12 mouse cellular contexts compared by ENCODE assay signal in the genomic region with DNA sequence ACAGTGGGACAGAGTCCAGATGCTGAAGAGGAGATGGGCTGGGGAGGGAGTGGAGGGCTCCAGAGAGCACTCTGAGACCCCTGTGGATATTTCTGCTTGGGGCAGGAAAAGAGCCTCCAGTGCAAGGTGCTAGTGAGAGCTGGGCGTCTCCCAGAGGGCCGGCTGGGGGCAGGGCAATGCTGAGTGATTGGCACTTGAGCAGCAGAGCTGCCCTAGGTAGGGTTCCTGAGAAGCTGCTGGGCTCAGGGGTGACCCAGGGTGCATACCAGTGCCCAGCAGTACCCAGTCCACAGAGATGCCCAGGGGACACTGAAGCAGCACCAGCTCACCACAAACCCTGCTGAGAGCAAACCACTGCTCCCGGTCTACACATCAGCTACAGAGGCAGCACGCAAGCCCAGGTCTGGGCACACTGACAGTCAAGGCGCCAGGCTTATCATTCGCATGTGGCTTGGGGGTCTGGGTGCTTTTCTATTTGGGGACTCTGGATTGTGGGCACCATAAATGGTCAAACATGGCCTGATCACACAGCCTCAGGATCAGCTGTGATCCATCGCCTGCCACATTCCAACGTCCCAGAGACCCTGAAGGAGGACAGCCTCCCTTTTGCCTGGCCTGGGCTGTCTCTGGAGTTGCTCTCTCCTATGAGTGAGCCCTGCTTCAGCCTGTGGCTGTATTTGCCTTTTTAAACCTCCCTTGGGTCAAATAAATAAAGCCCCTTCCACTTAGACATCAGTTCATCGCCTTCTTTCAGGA. TPM values are rescaled to one million over a fixed set of nuclear protein-coding genes. Genes with fewer than 3 reads are reported as not detected.
DNase-seq lines count a peak whose midpoint lies in the region; ATAC-seq and TF ChIP-seq lines count a peak whose summit lies in the region.
"Had no signal": no experiment of that assay in that cellular context is flagged by ENCODE, and none has a peak within 500 bp of the region (broad histone marks: within the 10 kb centered on the region; RNA-seq: fewer than 3 reads in every experiment).

No protein-coding gene starts in this region.

- peak overlapping the region; percentile 52; the same call in 1 of the 2 replicates for H3K9ac ChIP-seq in heart, embryonic 14.5 days (ENCODE audit: low read length)
- 0 out of 2 replicates have a peak overlapping the region, but pooled peaks have one; percentile 13 for H3K9ac ChIP-seq in lung, embryonic 15.5 days
- no peak overlapping the region for H3K9ac ChIP-seq in hindbrain, embryonic 11.5 days (ENCODE audit: low read depth, low read length)
- H3K9ac ChIP-seq in forebrain, embryonic 13.5 days, result no peak overlapping the region
- H3K9ac ChIP-seq: midbrain, embryonic 12.5 days had no signal

- 0 out of 2 replicates have a peak, but pooled peaks have one; percentile 41 for ATAC-seq in heart, embryonic 14.5 days (ENCODE audit: insufficient number of reproducible peaks, insufficient read depth, low FRiP score, low read depth)
- peak; percentile 44 for ATAC-seq in Patski
- peak; percentile 82 for ATAC-seq in lung, embryonic 15.5 days (ENCODE audit: borderline replicate concordance, extremely low read depth, low FRiP score, low TSS enrichment)
- ATAC-seq in hindbrain, embryonic 11.5 days (ENCODE audit: low FRiP score), result no peak
- ATAC-seq in forebrain, embryonic 13.5 days, result no peak
- ATAC-seq: hindbrain, postnatal 0 days had no signal

- POLR2A ChIA-PET in Patski (lab: Charles Lee), result interaction anchor here (1.1 kb wide), 1 partner anchor 9 kb away, joined by 3 read pairs; no protein-coding TSS in a partner anchor

- CTCF ChIA-PET in Patski (lab: Charles Lee), result interaction anchor here (1.0 kb wide), 1 partner anchor 197 kb away, joined by 5 read pairs; no protein-coding TSS in a partner anchor

- no peaks in the 10 kb centered on the region for H3K36me3 ChIP-seq in heart, embryonic 14.5 days (ENCODE audit: control insufficient read depth, insufficient read depth, low read length)
- no peaks in the 10 kb centered on the region for H3K36me3 ChIP-seq in lung, embryonic 15.5 days
- H3K36me3 ChIP-seq in hindbrain, embryonic 11.5 days (ENCODE audit: control insufficient read depth, insufficient read depth, low read length), result no peaks in the 10 kb centered on the region
- H3K36me3 ChIP-seq in forebrain, embryonic 13.5 days (ENCODE audit: poor library complexity, severe bottlenecking), result no peaks in the 10 kb centered on the region
- H3K36me3 ChIP-seq: midbrain, embryonic 12.5 days had no signal

- DNase-seq in heart, adult 18-20 months, result no peak
- no peak for DNase-seq in Patski (ENCODE audit: low read depth, low spot score)
- DNase-seq in kidney, adult 18-20 months, result peak; percentile 65
- no peak for DNase-seq in hindbrain, embryonic 11.5 days (ENCODE audit: low spot score)
- DNase-seq in embryo, embryonic 11 days, result no peak
- DNase-seq: cerebellum, adult 9-10 months; left cerebral cortex, postnatal 4 days had no signal

- no peak overlapping the region for H3K4me2 ChIP-seq in heart, embryonic 14.5 days (ENCODE audit: low read length)
- H3K4me2 ChIP-seq in lung, embryonic 15.5 days, result peak overlapping the region; percentile 6; the same call in 1 of the 2 replicates
- H3K4me2 ChIP-seq in hindbrain, embryonic 11.5 days (replicated peaks; ENCODE audit: low read depth, low read length), result no peak overlapping the region
- no peak overlapping the region for H3K4me2 ChIP-seq in forebrain, embryonic 13.5 days
- H3K4me2 ChIP-seq: midbrain, embryonic 12.5 days had no signal

- no peaks in the 10 kb centered on the region for H3K27me3 ChIP-seq in heart, embryonic 14.5 days (ENCODE audit: control insufficient read depth, insufficient read depth, low read length)
- H3K27me3 ChIP-seq in Patski, result no peaks in the 10 kb centered on the region
- H3K27me3 ChIP-seq in lung, embryonic 15.5 days, result no peaks in the 10 kb centered on the region
- H3K27me3 ChIP-seq in hindbrain, embryonic 11.5 days (ENCODE audit: control insufficient read depth, insufficient read depth, low read length), result no peaks in the 10 kb centered on the region
- H3K27me3 ChIP-seq in forebrain, embryonic 13.5 days, result no peaks in the 10 kb centered on the region
- H3K27me3 ChIP-seq: midbrain, embryonic 12.5 days had no signal

- no peak overlapping the region for H3K4me3 ChIP-seq in heart, embryonic 14.5 days (ENCODE audit: control insufficient read depth in 1 of 2, insufficient read depth in 1 of 2, low read depth in 1 of 2, low read length in 2 of 2)
- no peak overlapping the region for H3K4me3 ChIP-seq in lung, embryonic 15.5 days
- no peak overlapping the region for H3K4me3 ChIP-seq in hindbrain, embryonic 11.5 days (ENCODE audit: low read depth, low read length)
- H3K4me3 ChIP-seq in forebrain, embryonic 13.5 days, result no peak overlapping the region
- H3K4me3 ChIP-seq: midbrain, embryonic 12.5 days had no signal

- H3K4me1 ChIP-seq in heart, embryonic 14.5 days (ENCODE audit: control insufficient read depth in 2 of 2, insufficient read depth in 2 of 2, low read length in 2 of 2), result peaks cover 45 to 48% of the 10 kb centered on the region in 2 experiments
- peaks cover 56% of the 10 kb centered on the region for H3K4me1 ChIP-seq in lung, embryonic 15.5 days
- peaks cover 2% of the 10 kb centered on the region; the same call in 1 of the 2 replicates for H3K4me1 ChIP-seq in hindbrain, embryonic 11.5 days (replicated peaks; ENCODE audit: control insufficient read depth, insufficient read depth, low read length)
- H3K4me1 ChIP-seq in forebrain, embryonic 13.5 days, result 0 out of 2 replicates have a peak, but pooled peaks cover 5% of the 10 kb centered on the region

- peak overlapping the region; percentile 36 to 57 for H3K27ac ChIP-seq in heart, embryonic 14.5 days (replicated peaks in 1 of 2; ENCODE audit: control insufficient read depth in 1 of 2, insufficient read depth in 1 of 2, low read depth in 2 of 2, low read length in 2 of 2)
- peak overlapping the region; percentile 95 for H3K27ac ChIP-seq in lung, embryonic 15.5 days
- no peak overlapping the region for H3K27ac ChIP-seq in hindbrain, embryonic 11.5 days (ENCODE audit: low read depth, low read length)
- no peak overlapping the region for H3K27ac ChIP-seq in forebrain, embryonic 13.5 days
- H3K27ac ChIP-seq: hindbrain, postnatal 0 days; midbrain, embryonic 12.5 days had no signal

- WGBS in heart, embryonic 14.5 days, result 27% methylated on average over 9 of the region's 9 CpGs
- 34% methylated on average over 9 of the region's 9 CpGs for WGBS in lung, embryonic 15.5 days
- WGBS in hindbrain, embryonic 11.5 days, result 68% methylated on average over 9 of the region's 9 CpGs
- 73% methylated on average over 9 of the region's 9 CpGs for WGBS in forebrain, embryonic 13.5 days

- in situ Hi-C loops in Patski (cut with MboI; ENCODE audit: low pct_unique_long_range_greater_than_20kb), result no loop called here

- no peaks in the 10 kb centered on the region for H3K9me3 ChIP-seq in heart, embryonic 14.5 days (ENCODE audit: control insufficient read depth, low read length)
- no peaks in the 10 kb centered on the region for H3K9me3 ChIP-seq in lung, embryonic 15.5 days
- no peaks in the 10 kb centered on the region for H3K9me3 ChIP-seq in hindbrain, embryonic 11.5 days (ENCODE audit: control insufficient read depth, low read length)
- H3K9me3 ChIP-seq in forebrain, embryonic 13.5 days (replicated peaks), result no peaks in the 10 kb centered on the region
- H3K9me3 ChIP-seq: midbrain, embryonic 12.5 days had no signal

- no peak for TF ChIP-seq CTCF in Patski (IDR thresholded peaks at IDR 0.05)

RNA-seq across cellular contexts. Expression of a gene that starts 34.0 kb away (rescaled TPM):
- polyA plus RNA-seq in heart, embryonic 14.5 days (2014; fragmentation: Nextera tagmentation; extraction: Ambion mirVana), result 16.6 and 20.3 TPM in 2 replicates
- total RNA-seq in heart, adult 18-20 months (2021), result 10 to 100 TPM; 50.5 to 54.1 TPM
- polyA plus RNA-seq in Patski (2021), result 37.1 TPM
- 32.7 and 35.4 TPM in 2 replicates for polyA plus RNA-seq in lung, embryonic 15.5 days (2015; fragmentation: Nextera tagmentation; extraction: Ambion mirVana)
- polyA plus RNA-seq in hindbrain, embryonic 11.5 days (2014; fragmentation: Nextera tagmentation; extraction: Ambion mirVana), result 12.9 and 17.9 TPM in 2 replicates
- polyA plus RNA-seq in forebrain, embryonic 13.5 days (2015; fragmentation: Nextera tagmentation; extraction: Ambion mirVana), result 13.5 and 13.8 TPM in 2 replicates

Comparison
In these comparisons a context has a peak if more than half of its experiments do, and no peak if none do; other contexts are left out.
1. ATAC-seq: peak in heart, embryonic 14.5 days (single experiment), Patski (single experiment) and lung, embryonic 15.5 days (single experiment); none in hindbrain, embryonic 11.5 days (single experiment) and forebrain, embryonic 13.5 days (single experiment).
2. H3K27ac ChIP-seq: peak in heart, embryonic 14.5 days (2 of 2) and lung, embryonic 15.5 days (single experiment); none in hindbrain, embryonic 11.5 days (single experiment) and forebrain, embryonic 13.5 days (single experiment).
3. H3K9ac ChIP-seq: peak in heart, embryonic 14.5 days (single experiment) and lung, embryonic 15.5 days (single experiment); none in hindbrain, embryonic 11.5 days (single experiment) and forebrain, embryonic 13.5 days (single experiment).